Mouse (Mus musculus) kidney, embryonic 15.5 days (tissue): ENCODE results near the gene Gm9887. TPM values are rescaled to one million over a fixed set of nuclear protein-coding genes. Genes with fewer than 3 reads are reported as not detected.

Source experiments
- ATAC-seq: fragments of 200-750 bp; cut with Nextera tagmentation; replicated peaks from 2 replicates; pipeline ENCODE4 v1.8.0; 2017; ENCODE audit warnings: moderate TSS enrichment; ENCODE audit not compliant: low FRiP score
- H3K27ac ChIP-seq: fragments of 300-500 bp; sonication (generic); 2 replicates; pipeline ENCODE4 v1.5.1; 2015; ENCODE audit warnings: mild to moderate bottlenecking, inconsistent platforms
- H3K27me3 ChIP-seq: fragments of 300-500 bp; sonication (generic); 2 replicates; pipeline ENCODE4 v1.6.1; 2015; ENCODE audit warnings: inconsistent platforms
- H3K36me3 ChIP-seq: fragments of 300-500 bp; sonication (generic); 2 replicates; pipeline ENCODE4 v1.6.1; 2015; ENCODE audit warnings: inconsistent platforms
- H3K4me1 ChIP-seq: fragments of 300-500 bp; sonication (generic); 2 replicates; pipeline ENCODE4 v1.6.1; 2015; ENCODE audit warnings: inconsistent platforms
- H3K4me2 ChIP-seq: fragments of 300-500 bp; sonication (generic); 2 replicates; pipeline ENCODE4 v1.6.1; 2015; ENCODE audit warnings: moderate library complexity, mild to moderate bottlenecking, inconsistent platforms
- H3K4me3 ChIP-seq: fragments of 300-500 bp; sonication (generic); replicated peaks from 2 replicates; pipeline ENCODE4 v1.5.1; 2015; ENCODE audit warnings: mild to moderate bottlenecking, inconsistent platforms
- H3K9ac ChIP-seq: fragments of 300-500 bp; sonication (generic); 2 replicates; pipeline ENCODE4 v1.6.1; 2015; ENCODE audit warnings: mild to moderate bottlenecking, inconsistent platforms
- H3K9me3 ChIP-seq: fragments of 300-500 bp; sonication (generic); replicated peaks from 2 replicates; pipeline ENCODE4 v1.6.1; 2016; ENCODE audit warnings: inconsistent platforms
- WGBS: fragments of 180-500 bp; shearing (Covaris S2); methylation state at CpG from one replicate; pipeline ENCODE4 v1.1.7; 2015; ENCODE audit warnings: mixed read lengths; 5-methylcytosine and 5-hydroxymethylcytosine counted together
- polyA plus RNA-seq: library from polyadenylated mRNA; unstranded; fragments of >200 nt; fragmentation: Nextera tagmentation; extraction: Ambion mirVana; gene quantifications from 2 replicates; pipeline ENCODE4 v1.2.1, GENCODE M21; 2015

The Gm9887 gene
- 1.4 and 1.7 TPM in 2 replicates for polyA plus RNA-seq

DNA sequence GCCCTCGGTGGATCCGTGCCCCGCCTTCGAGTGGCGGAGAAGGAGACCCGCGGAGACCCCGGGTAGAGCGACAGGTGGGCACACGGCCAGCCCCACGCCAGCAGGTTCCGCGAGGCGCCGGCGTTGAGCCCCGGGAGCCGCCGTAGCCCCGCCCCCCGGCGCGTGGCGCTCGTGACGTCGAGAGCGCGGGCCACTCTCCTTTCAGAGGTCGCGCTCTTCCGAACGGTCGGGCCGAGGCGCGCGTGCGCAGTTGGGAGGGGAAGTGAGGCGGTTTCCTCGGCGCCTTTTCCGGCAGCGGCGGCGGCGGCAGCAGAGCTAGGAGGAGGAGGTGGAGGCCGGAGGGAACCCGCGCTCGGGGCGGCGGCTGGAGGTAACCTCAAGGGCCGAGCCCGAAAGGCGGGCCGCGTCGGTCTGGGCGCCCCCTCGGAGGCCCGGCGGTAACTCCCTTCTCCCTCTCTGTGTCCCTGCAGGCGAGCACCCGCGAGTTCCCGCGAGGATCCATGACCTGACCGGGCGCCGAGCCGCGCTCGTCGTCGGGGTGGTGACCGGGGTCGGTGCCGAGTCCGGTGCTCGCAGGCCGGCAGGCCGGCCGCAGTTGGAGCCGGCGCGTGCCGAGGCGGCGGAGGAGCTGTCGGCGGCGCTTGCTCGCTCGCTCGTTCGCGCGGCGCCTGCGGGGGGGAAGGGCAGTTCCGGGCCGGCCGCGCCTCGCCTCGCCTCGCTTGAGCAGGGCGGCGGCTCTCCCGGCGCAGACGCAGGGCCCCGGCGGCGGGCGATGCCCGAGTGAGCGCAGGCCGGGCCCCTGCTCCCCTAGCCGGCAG, at the start of gene Gm9887, which contains the start of gene Arf6:
Gene Gm9887, minus strand, starts transcription at position 605 of the 818 bp plus-strand sequence.
Gene Arf6, plus strand, starts transcription at position 297 of the 818 bp plus-strand sequence.
- peak within 1 kb of the TSS; percentile 78 for H3K4me2 ChIP-seq
- peak; percentile 93 for ATAC-seq

DNA sequence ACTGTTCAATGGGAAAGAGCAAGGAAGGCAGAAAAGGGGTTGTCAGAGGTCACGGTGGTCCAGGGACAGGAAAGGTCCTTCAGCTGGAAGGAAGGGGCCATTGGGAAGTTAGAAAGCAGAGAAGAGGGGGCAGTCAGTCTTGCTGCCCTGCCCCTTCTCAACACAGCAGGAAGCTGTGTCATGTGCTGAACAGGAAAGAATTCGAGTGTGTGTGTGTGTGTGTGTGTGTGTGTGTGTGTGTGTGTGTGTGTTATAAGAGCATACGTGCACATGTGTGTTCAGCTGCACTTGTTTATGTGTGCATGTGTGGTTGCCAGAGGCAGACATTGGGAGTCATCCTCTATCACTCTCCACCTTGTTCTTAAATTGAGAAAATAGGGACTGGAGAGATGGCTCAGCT, 48.5 kb upstream of the Gm9887 start:
- Histone ChIP-seq H3K9ac (no peak overlapping the region), H3K4me3 (no peak overlapping the region), H3K4me1 (peaks cover 51% of the 10 kb centered on the region), H3K36me3 (no peaks in the 10 kb centered on the region), H3K4me2 (no peak overlapping the region), H3K27ac (no peak overlapping the region), H3K27me3 (no peaks in the 10 kb centered on the region), H3K9me3 (no peaks in the 10 kb centered on the region)
- 61% methylated on average over 3 of the region's 3 CpGs for WGBS
- no peak for ATAC-seq

More for the DNA sequence above, at the start of gene Gm9887, which contains the start of gene Arf6:
- H3K9me3 ChIP-seq: no peaks in the 10 kb centered on the region
- H3K4me3 ChIP-seq: peak within 1 kb of the TSS; percentile 100
- H3K27ac ChIP-seq: peak within 1 kb of the TSS; percentile 99
- H3K27me3 ChIP-seq: no peaks in the 10 kb centered on the region
- H3K9ac ChIP-seq: peak within 1 kb of the TSS; percentile 99
- H3K4me1 ChIP-seq: peaks cover 19% of the 10 kb centered on the region
- WGBS: under 1% methylated on average over 99 of the region's 121 CpGs
- H3K36me3 ChIP-seq: peaks cover 12% of the 10 kb centered on the region

DNA sequence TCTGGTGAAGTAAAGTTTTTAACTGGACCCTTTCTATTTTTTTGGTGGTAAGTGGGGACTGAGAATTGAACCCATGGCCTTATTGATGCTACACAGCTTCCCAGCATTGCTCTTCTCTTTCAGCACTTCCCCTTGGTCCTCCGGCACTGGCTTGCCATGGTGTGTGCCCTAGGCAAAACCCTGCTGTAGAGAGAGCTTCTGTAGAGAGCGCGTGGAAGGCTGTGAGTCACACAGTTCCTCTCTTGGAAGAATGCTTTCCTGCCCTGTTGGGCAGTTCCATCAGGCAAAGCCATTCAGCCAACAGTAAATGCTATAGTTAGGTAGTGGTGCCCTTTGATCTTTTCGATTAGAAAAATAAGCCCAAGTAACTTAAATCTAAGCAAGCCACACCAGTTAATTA, 47.3 kb upstream of the Gm9887 start:
- H3K36me3 ChIP-seq: no peaks in the 10 kb centered on the region
- H3K9me3 ChIP-seq: no peaks in the 10 kb centered on the region
- WGBS: 52% methylated on average over 4 of the region's 4 CpGs
- no peak; the same call in 1 of the 2 replicates for ATAC-seq
- H3K9ac ChIP-seq: no peak overlapping the region
- no peaks in the 10 kb centered on the region for H3K27me3 ChIP-seq
- H3K4me1 ChIP-seq: peaks cover 43% of the 10 kb centered on the region
- no peak overlapping the region for H3K4me3 ChIP-seq
- H3K27ac ChIP-seq: peak overlapping the region; percentile 45
- no peak overlapping the region for H3K4me2 ChIP-seq

DNA sequence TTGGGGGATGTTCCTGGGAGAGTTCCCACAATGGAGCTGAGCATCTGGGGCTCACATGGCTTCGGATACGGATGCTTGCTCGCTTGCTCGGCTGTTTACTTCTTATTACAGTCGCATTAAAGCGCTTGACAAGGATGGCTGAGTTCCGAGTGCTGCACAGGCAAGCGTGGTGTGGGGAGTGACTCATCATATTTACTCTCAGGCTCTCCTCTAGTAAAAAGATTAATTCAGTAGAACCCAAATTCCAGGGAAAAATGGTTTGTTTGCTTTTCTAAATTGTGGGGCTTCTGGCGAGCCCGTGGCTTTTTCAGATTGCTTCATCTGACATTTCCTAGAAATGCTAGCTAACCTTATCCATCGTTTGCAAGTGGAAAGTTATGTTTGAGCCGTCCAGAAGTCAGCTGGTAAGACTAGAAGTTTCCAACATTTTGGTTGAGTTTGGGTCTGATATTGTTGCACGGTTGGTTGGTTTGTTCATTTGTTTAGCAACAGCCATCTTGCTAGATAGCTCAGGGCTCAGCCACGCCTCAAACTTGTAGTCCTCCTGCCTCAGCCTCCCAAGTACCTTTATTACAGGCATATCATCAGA, 46.9 kb upstream of the Gm9887 start:
- Histone ChIP-seq H3K4me1 (peaks cover 39% of the 10 kb centered on the region), H3K4me3 (no peak overlapping the region), H3K36me3 (no peaks in the 10 kb centered on the region), H3K9me3 (no peaks in the 10 kb centered on the region), H3K27me3 (no peaks in the 10 kb centered on the region), H3K4me2 (peak overlapping the region; percentile 7; the same call in 1 of the 2 replicates), H3K27ac (peak overlapping the region; percentile 45), H3K9ac (no peak overlapping the region)
- peak; percentile 70 for ATAC-seq
- WGBS: 60% methylated on average over 14 of the region's 14 CpGs

DNA sequence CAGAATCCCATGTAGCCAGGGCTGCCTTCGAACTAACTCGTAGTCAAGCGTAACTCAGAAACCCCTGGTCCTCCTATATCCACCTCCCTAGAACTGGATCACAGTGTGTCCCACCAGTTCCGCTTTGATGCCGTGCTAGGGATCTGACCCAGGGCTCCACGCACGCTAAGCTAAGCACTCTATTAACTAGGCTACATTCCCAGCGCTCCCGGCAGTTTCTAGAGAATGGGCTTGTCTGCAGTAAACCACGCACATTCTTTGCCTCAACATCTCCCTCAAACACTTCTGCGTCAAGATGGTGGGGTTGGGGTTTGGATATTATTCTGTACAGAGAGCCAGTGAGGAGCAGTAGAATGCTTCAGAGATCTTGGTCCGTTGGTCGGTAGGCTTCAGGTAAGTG, 46.3 kb upstream of the Gm9887 start:
- peak; percentile 47; the same call in 1 of the 2 replicates for ATAC-seq
- Histone ChIP-seq H3K9ac (no peak overlapping the region), H3K36me3 (no peaks in the 10 kb centered on the region), H3K4me3 (no peak overlapping the region), H3K27ac (no peak overlapping the region; the same call in 1 of the 2 replicates), H3K4me1 (peaks cover 39% of the 10 kb centered on the region), H3K27me3 (no peaks in the 10 kb centered on the region), H3K4me2 (peak overlapping the region; percentile 7; the same call in 1 of the 2 replicates), H3K9me3 (no peaks in the 10 kb centered on the region)
- 68% methylated on average over 13 of the region's 13 CpGs for WGBS

DNA sequence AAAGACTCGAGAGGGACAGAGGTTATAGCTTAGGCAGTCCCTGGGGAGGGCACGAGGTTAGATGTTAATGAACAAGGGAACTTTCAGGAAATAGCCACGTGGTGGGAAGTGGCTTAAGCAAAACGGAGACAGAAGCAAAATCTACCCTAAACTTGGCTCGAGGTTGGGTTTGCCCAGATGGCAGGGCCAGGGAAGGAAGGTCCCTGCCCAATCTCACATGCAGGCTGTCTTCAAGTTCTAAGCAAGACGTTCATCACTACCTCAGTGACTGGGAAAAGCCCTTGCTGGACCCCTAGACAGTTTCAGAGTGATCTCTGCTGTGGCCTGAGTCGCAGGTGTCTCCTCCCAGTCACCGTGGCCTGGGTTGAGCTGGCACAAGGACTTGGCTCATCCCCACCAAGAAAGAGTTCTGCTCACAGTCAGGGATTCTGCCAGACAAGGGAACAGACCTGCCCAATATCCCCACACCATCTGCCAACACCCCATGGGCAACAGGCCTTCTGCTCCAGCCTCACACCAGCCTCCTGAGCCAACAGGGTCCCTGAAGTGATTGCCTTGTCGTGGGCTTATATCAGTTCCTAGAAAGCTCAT, 45.5 kb upstream of the Gm9887 start:
- 48% methylated on average over 9 of the region's 9 CpGs for WGBS
- Histone ChIP-seq H3K9ac (no peak overlapping the region), H3K27ac (no peak overlapping the region), H3K4me2 (no peak overlapping the region), H3K36me3 (no peaks in the 10 kb centered on the region), H3K27me3 (no peaks in the 10 kb centered on the region), H3K4me3 (no peak overlapping the region), H3K9me3 (no peaks in the 10 kb centered on the region), H3K4me1 (peaks cover 35% of the 10 kb centered on the region)
- ATAC-seq: no peak

DNA sequence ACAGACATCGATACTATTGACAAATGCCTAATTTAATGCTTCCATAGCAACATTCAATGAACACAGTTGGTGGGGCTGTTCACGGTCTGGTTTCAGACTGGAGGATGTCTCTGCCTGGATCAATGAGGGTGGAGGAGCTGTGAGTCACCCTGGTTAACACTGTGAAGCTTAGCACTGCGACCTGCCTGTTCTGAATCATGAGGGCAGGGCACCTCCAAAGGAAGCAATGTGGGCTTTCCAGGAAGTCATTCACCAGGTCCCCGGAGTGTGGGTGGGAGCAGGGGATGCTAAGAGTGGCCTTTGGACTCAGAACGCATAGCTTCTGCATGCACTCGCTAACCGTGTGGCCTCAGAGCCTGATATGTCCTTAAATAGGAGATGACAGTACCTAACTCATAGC, 44.5 kb upstream of the Gm9887 start:
- Histone ChIP-seq H3K9me3 (no peaks in the 10 kb centered on the region), H3K9ac (no peak overlapping the region), H3K27ac (no peak overlapping the region), H3K27me3 (no peaks in the 10 kb centered on the region), H3K36me3 (no peaks in the 10 kb centered on the region), H3K4me1 (peaks cover 37% of the 10 kb centered on the region), H3K4me2 (no peak overlapping the region), H3K4me3 (no peak overlapping the region)
- WGBS: 63% methylated on average over 7 of the region's 7 CpGs
- ATAC-seq: no peak

DNA sequence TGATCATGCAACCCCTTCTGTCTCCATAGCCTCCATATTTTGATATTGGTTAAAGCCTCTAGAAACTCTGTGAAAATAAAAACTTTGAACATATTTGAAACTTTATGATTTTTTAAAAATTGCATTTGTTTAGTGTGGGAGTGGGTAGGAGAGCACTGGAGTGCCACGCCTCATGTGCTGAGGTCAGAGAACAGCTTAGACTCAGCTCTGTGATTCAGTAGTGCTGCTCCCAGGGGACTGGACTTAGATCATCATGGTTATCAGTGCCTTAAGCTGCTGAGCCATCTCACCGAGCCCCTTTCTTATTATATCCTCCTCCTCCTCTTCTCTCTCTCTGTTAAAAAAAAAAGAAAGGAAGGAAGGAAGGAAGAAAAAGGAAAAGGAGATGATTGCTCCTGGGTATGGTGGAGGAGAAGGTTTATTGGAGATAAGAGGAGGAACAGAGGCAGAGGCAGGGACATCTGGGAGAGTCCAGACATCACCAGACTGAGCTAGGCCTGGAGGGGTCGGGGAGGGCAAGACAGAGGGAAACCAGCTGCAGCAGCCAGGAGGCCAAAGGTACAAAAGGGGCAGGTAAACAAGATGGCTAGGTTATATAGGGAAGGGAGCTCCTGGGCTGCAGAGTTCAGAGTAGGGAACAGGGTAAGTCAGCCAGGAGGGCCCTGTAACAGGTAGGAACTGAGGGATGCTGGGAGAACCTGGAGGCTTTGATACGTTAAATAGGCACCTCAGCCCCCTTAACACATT, 42.7 kb upstream of the Gm9887 start:
- Histone ChIP-seq H3K36me3 (no peaks in the 10 kb centered on the region), H3K27ac (no peak overlapping the region), H3K4me3 (no peak overlapping the region), H3K27me3 (no peaks in the 10 kb centered on the region), H3K4me1 (peaks cover 43% of the 10 kb centered on the region), H3K4me2 (no peak overlapping the region), H3K9me3 (no peaks in the 10 kb centered on the region), H3K9ac (no peak overlapping the region)
- WGBS: 66% methylated on average over 4 of the region's 4 CpGs
- no peak for ATAC-seq

DNA sequence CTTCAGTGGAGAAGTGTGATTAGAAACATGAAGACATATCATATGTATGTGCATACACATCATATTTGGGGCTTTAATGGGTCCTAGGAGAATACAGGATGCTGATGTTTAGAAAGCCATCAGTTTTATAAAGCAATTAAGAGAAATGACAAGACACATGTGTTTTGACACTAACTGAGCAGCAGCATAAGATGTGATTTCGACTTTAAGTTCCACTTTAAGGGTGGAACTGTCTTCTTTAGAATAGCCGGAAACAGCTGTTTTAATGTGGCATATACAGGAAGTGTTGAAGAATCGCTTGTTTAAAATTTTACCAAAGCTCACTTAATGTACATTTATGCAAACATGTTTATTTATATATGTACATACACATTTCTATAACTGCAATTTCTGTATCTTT, 41.0 kb upstream of the Gm9887 start:
- H3K36me3 ChIP-seq: no peaks in the 10 kb centered on the region
- no peaks in the 10 kb centered on the region for H3K27me3 ChIP-seq
- H3K4me1 ChIP-seq: peaks cover 30% of the 10 kb centered on the region
- H3K27ac ChIP-seq: no peak overlapping the region
- no peak for ATAC-seq
- no peak overlapping the region for H3K4me3 ChIP-seq
- H3K4me2 ChIP-seq: no peak overlapping the region
- no peak overlapping the region for H3K9ac ChIP-seq
- no peaks in the 10 kb centered on the region for H3K9me3 ChIP-seq
- WGBS: 63% methylated on average over 3 of the region's 3 CpGs

DNA sequence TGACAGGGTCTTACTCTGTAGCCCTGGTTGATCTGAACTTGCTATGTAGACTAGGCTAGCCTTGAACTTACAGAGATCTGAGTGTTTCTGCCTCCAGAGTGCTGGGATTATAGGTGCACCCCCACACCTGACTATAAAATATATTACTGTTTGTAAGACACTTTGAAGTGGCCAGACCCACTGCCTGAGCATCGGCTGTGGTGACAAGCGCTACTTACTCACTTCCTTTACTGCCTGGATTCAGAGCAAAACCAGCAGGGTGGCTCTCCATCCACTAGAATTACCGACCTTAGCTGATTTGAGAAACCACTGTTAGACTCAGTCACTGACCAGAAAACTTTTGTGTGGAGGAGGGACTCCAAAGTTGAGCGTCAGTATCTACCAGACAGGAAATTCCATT, 39.7 kb upstream of the Gm9887 start:
- H3K9me3 ChIP-seq: no peaks in the 10 kb centered on the region
- WGBS: 22% methylated on average over 4 of the region's 4 CpGs
- no peaks in the 10 kb centered on the region for H3K36me3 ChIP-seq
- H3K27ac ChIP-seq: no peak overlapping the region
- ATAC-seq: no peak
- no peak overlapping the region for H3K9ac ChIP-seq
- no peak overlapping the region for H3K4me2 ChIP-seq
- no peak overlapping the region for H3K4me3 ChIP-seq
- no peaks in the 10 kb centered on the region for H3K27me3 ChIP-seq
- peaks cover 18% of the 10 kb centered on the region for H3K4me1 ChIP-seq

DNA sequence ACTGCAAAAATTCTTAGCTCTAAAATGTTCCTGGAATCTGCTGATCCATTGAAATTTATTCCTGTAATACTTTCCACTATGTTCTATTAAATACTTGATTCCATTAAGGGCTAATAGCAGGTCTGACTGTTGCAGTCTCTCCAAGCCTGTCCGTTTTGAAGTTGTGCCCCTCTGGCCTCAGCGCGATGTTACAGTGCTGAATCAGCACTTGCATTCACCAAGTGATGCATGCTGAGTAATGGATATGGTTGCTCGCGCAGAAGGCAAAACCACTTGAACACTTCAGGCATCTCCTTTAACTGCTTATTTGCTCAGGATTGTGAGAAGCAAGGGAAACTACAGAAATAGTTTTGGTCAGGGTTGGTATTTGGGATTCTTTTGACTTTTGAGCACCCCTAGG, 38.5 kb upstream of the Gm9887 start:
- Histone ChIP-seq H3K4me1 (peaks cover 12% of the 10 kb centered on the region), H3K27ac (no peak overlapping the region), H3K36me3 (no peaks in the 10 kb centered on the region), H3K9me3 (no peaks in the 10 kb centered on the region), H3K4me3 (no peak overlapping the region), H3K9ac (no peak overlapping the region), H3K27me3 (no peaks in the 10 kb centered on the region), H3K4me2 (no peak overlapping the region)
- WGBS: 47% methylated on average over 5 of the region's 5 CpGs
- ATAC-seq: no peak
